Mouse (Mus musculus) olfactory bulb, adult 2 months (tissue): ENCODE data around the gene Kifc5b. TPM values are rescaled to one million over a fixed set of nuclear protein-coding genes. Genes with fewer than 3 reads are reported as not detected.
A peak's percentile ranks its signal among the peaks of the same experiment; 100 is the strongest.
"Not testable (repeated sequence)": the region's sequence is repeated elsewhere in the genome, so short reads cannot be mapped to it uniquely, and the experiment has no call there.

Experiments used
- H3K27ac ChIP-seq: fragments of 200-500 bp; 2 replicates; pipeline ENCODE4 v1.5.1; 2012; ENCODE audit warnings: low read depth, low read length; ENCODE audit not compliant: insufficient read depth
- H3K4me1 ChIP-seq: fragments of 200-500 bp; 2 replicates; pipeline ENCODE4 v1.6.1; 2012; ENCODE audit warnings: low read length; ENCODE audit not compliant: control insufficient read depth, insufficient read depth
- H3K4me3 ChIP-seq: fragments of 200-500 bp; 2 replicates; pipeline ENCODE4 v1.5.1; 2012; ENCODE audit warnings: mild to moderate bottlenecking, low read depth, low read length, moderate library complexity; ENCODE audit not compliant: insufficient read depth
- CTCF ChIP-seq: fragments of 200-500 bp; IDR thresholded peaks from 2 replicates; pipeline ENCODE4 v1.5.1; 2012; ENCODE audit warnings: low read depth, mild to moderate bottlenecking, low read length, moderate library complexity; ENCODE audit not compliant: insufficient read depth
- POLR2A ChIP-seq: fragments of 200-500 bp; IDR thresholded peaks from 2 replicates; pipeline ENCODE4 v1.6.1; 2012; ENCODE audit warnings: mild to moderate bottlenecking, low read depth, low read length, moderate library complexity; ENCODE audit not compliant: insufficient read depth
- WGBS: fragments of 180-500 bp; shearing (Covaris S2); methylation state at CpG from one replicate; pipeline ENCODE4 v1.1.7; 2018; 5-methylcytosine and 5-hydroxymethylcytosine counted together
- polyA plus RNA-seq: library from polyadenylated mRNA; stranded (reverse); fragments of >200 nt; gene quantifications from 2 replicates; pipeline ENCODE4 v1.2.4, GENCODE M21; 2012; ENCODE audit warnings: low replicate concordance; ENCODE audit not compliant: missing spikeins, insufficient read depth, insufficient read length

The Kifc5b gene
- polyA plus RNA-seq, 1 experiment, result not detected

DNA sequence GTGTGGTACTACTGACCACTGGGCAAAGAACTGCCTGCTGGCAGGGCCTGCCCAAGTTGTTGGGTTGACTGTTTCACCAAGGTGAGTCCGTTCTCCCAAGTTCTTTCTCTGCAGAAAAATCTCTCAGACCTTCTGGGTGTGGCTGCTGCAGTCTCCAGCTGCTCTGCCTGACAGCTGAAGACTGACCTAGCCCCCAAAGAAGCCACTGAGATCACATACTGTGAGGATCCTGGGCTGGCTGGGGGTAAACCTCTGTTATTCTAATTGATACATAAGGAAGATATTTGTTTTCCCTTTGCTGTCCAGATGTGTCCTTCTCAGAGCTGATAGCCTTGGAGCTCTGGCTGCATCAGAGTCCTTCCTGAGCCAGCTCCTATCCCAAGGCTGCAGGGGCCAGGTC, 1.6 kb upstream of the Kifc5b start:
- 67% methylated on average over 1 of the region's 1 CpGs for WGBS
- TF ChIP-seq POLR2A (no peak), CTCF (no peak)
- no peak overlapping the region for H3K27ac ChIP-seq
- peaks cover 5% of the 10 kb centered on the region for H3K4me1 ChIP-seq
- H3K4me3 ChIP-seq, result no peak overlapping the region

DNA sequence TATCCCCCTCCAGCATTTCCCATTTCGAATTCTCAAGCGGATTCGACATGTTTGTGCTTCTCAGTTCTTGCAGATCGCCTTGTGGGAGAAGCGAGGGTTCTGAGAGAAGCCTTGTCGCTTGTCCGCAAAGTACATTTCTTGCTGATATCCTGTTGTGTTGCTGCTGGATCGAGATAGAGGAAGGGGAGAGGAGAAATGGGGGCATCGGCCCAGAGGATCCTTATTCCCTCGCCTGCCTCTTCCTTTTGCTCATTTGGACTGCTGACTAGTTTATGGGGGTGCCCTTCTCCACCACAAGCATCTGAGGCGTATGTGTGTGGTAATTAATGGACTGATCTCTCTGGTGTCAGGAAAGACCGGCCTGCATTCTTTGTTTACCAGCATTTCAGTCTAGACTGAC, 669 bp downstream of the Kifc5b start:
- H3K4me1 ChIP-seq, H3K27ac ChIP-seq: not testable (repeated sequence)
- peak overlapping the region; percentile 66 for H3K4me3 ChIP-seq
- WGBS, result 2% methylated on average over 12 of the region's 12 CpGs

DNA sequence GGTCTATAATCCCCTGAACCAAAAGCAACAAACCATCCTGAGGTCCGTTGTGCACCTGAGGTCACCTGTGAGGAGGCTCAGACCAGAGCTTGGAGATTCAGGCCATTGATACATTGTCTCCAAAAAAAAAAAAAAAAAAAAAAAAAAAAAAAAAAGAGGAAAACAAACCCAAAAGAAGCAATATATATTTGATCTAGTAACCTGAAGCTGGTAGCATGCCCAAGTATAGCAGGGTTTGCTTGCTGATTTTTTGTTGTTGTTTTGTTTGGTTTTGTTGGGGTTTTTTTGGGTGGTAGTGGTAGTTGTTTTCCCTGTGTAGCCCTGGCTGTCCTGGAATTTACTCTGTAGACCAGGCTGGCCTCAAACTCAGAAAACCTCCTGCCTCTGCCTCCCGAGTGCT, 1.5 kb downstream of the Kifc5b start:
- no peak overlapping the region for H3K4me3 ChIP-seq
- TF ChIP-seq POLR2A, result no peak
- TF ChIP-seq CTCF, result no peak
- no peak overlapping the region for H3K27ac ChIP-seq
- peaks cover 5% of the 10 kb centered on the region for H3K4me1 ChIP-seq
- 73% methylated on average over 2 of the region's 2 CpGs for WGBS

DNA sequence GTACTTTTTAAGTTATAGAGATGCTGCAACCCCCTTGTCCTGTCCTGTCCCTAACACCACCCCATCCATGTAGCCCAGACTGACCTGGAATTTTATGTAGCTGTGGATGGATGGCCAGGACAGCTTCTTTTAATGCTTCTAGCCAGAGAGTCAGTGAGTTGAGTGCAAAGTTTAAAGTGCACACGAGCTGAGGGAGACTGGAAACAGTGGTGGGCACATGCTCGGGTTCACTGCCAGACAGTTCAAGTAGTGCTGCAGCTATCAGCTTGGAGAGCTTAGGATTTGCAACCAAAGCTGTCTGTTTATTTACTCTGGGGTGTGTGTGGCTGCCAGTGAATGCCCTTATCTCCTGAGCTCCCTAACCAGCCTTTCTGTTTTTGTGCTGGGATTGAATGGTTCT, 2.6 kb downstream of the Kifc5b start:
- H3K27ac ChIP-seq, H3K4me3 ChIP-seq, H3K4me1 ChIP-seq: not testable (repeated sequence)
- WGBS, result 73% methylated on average over 2 of the region's 2 CpGs

DNA sequence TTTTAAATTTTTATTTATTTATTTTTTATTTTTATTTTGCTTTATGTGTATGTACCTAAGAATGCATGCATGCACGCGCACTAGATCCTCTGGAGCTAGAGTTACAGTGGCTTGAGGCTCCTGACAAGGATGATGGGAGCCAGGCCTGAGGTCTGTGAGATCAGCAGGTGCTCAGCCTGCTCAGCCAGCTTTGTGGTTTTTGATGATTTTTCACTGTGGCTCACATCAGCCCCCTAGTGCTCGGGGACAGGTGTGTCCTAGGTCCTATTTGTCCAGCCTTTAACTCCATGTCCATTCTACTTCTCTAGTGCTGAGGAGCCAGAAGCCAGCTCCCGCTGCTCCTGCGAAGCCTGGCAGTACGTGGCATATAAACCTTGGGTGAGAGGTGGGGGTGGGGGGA, 5.5 kb downstream of the Kifc5b start:
- H3K4me1 ChIP-seq, H3K4me3 ChIP-seq, H3K27ac ChIP-seq: not testable (repeated sequence)
- WGBS, result 93% methylated on average over 6 of the region's 6 CpGs

DNA sequence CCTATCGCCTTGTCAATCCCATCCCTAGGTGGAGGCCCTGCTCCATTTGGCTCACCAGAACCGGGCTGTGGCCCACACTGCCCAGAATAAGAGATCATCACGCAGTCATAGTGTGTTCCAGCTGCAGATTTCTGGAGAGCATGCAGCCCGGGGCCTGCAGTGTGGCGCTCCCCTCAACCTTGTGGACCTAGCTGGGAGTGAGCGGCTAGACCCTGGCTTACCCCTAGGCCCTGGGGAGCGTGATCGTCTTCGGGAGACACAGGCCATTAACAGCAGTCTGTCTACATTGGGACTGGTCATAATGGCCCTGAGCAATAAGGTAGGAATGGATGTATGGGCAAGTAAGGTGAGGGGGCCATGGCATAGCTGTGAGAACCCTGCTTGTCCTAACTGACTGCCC, 8.5 kb downstream of the Kifc5b start:
- H3K4me3 ChIP-seq, H3K27ac ChIP-seq, H3K4me1 ChIP-seq: not testable (repeated sequence)
- WGBS, result 95% methylated on average over 9 of the region's 9 CpGs

DNA sequence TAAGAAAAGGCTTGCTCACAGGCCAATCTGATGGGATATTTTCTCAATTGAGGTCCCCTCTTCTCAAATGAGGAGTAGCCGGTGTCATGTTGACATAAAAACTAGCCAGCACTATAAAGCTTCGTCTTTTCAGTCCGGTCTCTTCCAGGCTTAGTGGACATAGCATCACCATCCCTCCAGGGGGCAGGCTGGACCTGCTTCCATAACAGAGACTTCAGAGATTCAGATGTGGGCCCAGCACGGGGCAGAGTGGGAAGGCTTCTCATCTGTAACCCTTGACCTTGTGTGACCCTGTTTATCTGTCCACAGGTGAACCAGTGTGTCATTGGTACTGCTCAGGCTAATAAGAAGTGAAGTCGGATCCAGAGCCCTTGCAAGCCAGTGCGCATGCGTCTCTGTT, 14.9 kb downstream of the Kifc5b start:
- WGBS, result 63% methylated on average over 7 of the region's 7 CpGs
- not testable (repeated sequence) for H3K27ac ChIP-seq, H3K4me1 ChIP-seq, H3K4me3 ChIP-seq

DNA sequence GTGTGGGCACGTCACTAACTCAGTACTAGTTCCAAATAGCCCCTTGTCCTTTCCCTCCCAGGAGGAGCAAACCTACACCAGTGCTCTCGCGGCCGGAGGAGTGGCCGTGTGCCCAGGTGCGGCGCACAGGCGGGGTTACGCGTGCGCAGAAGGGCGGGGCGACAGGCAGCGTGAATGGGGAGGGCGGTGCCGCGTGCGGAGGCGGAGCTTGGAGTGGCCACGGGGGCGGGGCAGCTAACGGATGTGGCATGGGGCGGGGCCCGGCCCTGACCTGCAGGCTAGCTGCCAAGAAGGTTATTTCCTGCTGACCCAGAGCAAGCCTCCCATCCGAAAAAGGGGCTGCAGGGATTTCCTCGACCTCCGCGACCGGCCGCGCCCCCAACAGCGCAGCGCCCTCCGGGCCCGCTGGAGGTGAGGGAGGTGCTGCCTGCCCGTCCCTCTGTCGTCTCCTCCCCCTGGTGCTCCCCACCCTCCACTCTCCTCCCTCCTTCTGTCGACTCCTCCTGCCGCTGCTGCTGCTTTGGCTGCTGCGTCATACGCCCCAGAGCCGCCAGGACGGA, 16.0 kb downstream of the Kifc5b start, which contains the start of gene Phf1:
TSS of gene Phf1 (plus strand) at position 214 of the 560 bp plus-strand sequence.
- peak; percentile 26; the same call in 1 of the 2 replicates for TF ChIP-seq POLR2A
- no peak for TF ChIP-seq CTCF
- peak within 1 kb of the TSS; percentile 76; the same call in 1 of the 2 replicates for H3K27ac ChIP-seq
- WGBS, result under 1% methylated on average over 42 of the region's 43 CpGs

DNA sequence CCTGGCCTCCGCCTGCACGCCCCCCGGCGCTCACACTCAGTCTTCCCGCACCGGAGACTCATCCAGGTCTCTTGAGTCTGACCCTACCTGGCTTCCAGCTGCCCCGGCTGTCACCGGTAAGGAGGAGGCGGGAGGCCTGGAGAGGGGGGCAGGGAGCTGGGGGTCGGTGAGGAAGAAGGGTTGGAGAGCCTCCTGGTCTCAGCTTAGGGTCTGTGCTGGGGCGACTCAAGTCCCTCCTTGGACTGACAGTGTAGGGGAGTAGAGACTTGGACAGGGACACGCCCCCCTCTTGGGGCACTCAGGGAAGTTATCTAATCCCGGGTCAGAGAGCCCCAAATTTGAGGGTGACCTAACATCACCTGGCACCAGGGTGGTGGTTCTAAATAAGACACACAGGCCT, 16.5 kb downstream of the Kifc5b start:
- Histone ChIP-seq H3K4me1 (peaks cover 22% of the 10 kb centered on the region), H3K27ac (peak overlapping the region; percentile 76; the same call in 1 of the 2 replicates), H3K4me3 (peak overlapping the region; percentile 68)
- 0 out of 2 replicates have a peak, but pooled peaks have one; percentile 6 for TF ChIP-seq CTCF
- TF ChIP-seq POLR2A, result no peak
- 7% methylated on average over 13 of the region's 13 CpGs for WGBS

More for the DNA sequence above, 16.0 kb downstream of the Kifc5b start, which contains the start of gene Phf1:
- H3K4me1 ChIP-seq, result peaks cover 17% of the 10 kb centered on the region
- peak within 1 kb of the TSS; percentile 68 for H3K4me3 ChIP-seq

DNA sequence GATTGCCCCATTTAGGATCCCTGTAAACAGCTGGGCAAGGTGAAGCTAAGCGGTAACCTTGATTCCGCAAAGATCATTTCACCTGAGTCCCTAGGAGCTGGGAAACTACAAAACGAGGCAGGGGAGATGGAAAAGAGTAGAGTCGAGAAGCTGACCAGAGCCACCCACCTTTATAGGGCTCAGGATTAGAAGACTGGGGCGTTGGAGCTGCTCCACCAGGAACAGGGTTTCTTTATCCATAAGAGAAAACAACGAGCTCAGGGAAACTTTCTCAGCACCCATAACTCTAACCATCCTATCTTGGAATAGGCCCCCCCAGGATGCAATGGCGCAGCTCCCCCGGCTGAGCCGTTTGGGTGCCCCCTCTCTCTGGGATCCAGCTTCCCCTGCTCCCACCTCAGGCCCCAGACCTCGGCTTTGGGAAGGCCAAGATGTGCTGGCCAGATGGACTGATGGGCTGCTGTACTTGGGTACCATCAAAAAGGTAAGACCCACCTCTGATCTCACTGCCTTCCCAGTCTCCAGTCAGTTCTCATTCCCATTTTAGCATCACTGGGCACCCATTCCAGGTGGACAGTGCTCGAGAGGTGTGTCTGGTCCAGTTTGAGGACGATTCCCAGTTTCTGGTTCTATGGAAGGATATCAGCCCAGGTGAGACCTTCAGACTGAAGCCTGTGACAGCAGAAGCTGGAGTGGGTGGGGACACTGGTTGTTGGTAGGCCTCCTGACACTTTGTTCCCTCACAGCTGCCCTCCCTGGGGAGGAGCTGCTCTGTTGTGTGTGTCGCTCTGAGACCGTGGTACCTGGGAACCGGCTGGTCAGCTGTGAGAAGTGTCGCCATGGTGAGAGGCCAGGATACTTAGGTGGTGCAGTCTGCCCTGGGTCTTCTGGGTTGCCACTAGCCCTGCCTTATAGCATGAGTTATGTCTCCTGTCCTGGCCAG, 17.3 kb downstream of the Kifc5b start:
- 79% methylated on average over 16 of the region's 16 CpGs for WGBS
- TF ChIP-seq CTCF, result no peak
- TF ChIP-seq POLR2A, result no peak
- Histone ChIP-seq H3K4me1 (peaks cover 26% of the 10 kb centered on the region), H3K4me3 (peak overlapping the region; percentile 68), H3K27ac (no peak overlapping the region)
